Mouse (Mus musculus): Measurements from ENCODE around the gene Prkar2a. TPM values are rescaled to one million over a fixed set of nuclear protein-coding genes. Genes with fewer than 3 reads are reported as not detected.

Gene Prkar2a
- total RNA-seq, 1 experiment from 2014 or later = 21.9 TPM

DNA sequence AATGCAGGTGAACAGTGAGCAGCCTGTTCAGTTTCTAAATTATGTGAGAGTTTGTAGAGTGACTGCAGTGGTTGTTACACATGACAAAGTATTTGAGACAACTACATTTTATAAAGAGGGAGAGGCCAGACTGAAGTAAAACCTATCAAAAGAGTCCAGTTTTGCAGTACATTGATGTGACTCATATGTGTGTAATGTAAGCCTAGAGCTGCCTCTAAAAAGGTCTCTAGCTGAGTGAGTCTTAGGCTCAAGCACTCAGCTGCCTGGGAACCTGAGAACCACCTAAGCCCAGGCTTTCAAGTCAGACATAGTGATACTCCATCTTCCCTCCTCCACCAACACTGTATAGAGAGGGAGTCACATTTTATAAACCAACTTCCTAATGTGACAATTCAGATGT is 45.5 kb downstream of the Prkar2a start:
- no peak for ATAC-seq (replicated peaks in 1 of 2; ENCODE audit: insufficient read depth in 1 of 2, low FRiP score in 2 of 2, low TSS enrichment in 1 of 2, low read depth in 1 of 2, poor library complexity in 2 of 2, severe bottlenecking in 2 of 2)

- ATAC-seq (replicated peaks in 1 of 2; ENCODE audit: insufficient read depth in 1 of 2, low FRiP score in 2 of 2, low TSS enrichment in 1 of 2, low read depth in 1 of 2, poor library complexity in 2 of 2, severe bottlenecking in 2 of 2) = no peak
Observed at GRCm38 (mm10) chr9:108739239-108739638, 50.1 kb downstream of the Prkar2a start.

- ATAC-seq (replicated peaks in 1 of 2; ENCODE audit: insufficient read depth in 1 of 2, low FRiP score in 2 of 2, low TSS enrichment in 1 of 2, low read depth in 1 of 2, poor library complexity in 2 of 2, severe bottlenecking in 2 of 2) = no peak
Observed at GRCm38 (mm10) chr9:108740062-108740461, 50.9 kb downstream of the Prkar2a start.

- no peak for ATAC-seq (replicated peaks in 1 of 2; ENCODE audit: insufficient read depth in 1 of 2, low FRiP score in 2 of 2, low TSS enrichment in 1 of 2, low read depth in 1 of 2, poor library complexity in 2 of 2, severe bottlenecking in 2 of 2)
Observed at GRCm38 (mm10) chr9:108742048-108742447, 52.9 kb downstream of the Prkar2a start.

- ATAC-seq (replicated peaks in 1 of 2; ENCODE audit: insufficient read depth in 1 of 2, low FRiP score in 2 of 2, low TSS enrichment in 1 of 2, low read depth in 1 of 2, poor library complexity in 2 of 2, severe bottlenecking in 2 of 2) = no peak
Observed at GRCm38 (mm10) chr9:108746876-108747499, 57.9 kb downstream of the Prkar2a start.

GRCm38 (mm10) chr9:108747694-108748093 is 58.6 kb downstream of the Prkar2a start:
- ATAC-seq (replicated peaks in 1 of 2; ENCODE audit: insufficient read depth in 1 of 2, low FRiP score in 2 of 2, low TSS enrichment in 1 of 2, low read depth in 1 of 2, poor library complexity in 2 of 2, severe bottlenecking in 2 of 2) = no peak

DNA sequence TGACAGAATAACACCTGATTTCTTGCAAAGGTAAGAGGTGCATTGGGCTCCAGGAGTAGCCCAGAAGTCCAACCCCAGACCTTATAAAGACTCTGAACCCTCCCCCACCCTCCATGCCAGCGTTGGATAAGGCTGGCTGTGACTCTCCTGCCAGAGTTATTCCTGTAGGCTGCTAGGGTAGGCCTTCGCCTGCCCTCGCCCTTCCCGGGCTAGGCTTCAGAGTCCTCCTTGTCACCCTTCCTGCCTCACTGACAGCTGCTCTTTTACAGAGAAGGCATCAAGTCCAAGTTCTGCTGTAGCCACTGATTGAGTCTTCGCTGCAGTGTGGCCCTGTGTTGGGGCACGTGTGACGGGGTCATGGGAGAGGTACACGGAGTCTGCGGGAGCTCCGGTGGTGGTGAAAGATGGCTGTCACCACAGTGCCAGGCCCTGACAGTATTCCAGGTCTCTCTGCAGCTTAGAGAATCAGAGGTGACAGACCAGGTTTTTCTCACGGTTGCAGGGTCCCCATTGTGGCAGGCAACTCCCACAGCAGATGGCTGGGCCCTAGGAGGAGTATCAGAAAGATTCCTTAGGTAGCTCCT is 59.6 kb downstream of the Prkar2a start:
- ATAC-seq (replicated peaks in 1 of 2; ENCODE audit: insufficient read depth in 1 of 2, low FRiP score in 2 of 2, low TSS enrichment in 1 of 2, low read depth in 1 of 2, poor library complexity in 2 of 2, severe bottlenecking in 2 of 2) = no peak

GRCm38 (mm10) chr9:108750616-108751015 is 61.5 kb downstream of the Prkar2a start:
- ATAC-seq (replicated peaks in 1 of 2; ENCODE audit: insufficient read depth in 1 of 2, low FRiP score in 2 of 2, low TSS enrichment in 1 of 2, low read depth in 1 of 2, poor library complexity in 2 of 2, severe bottlenecking in 2 of 2) = no peak

GRCm38 (mm10) chr9:108752142-108752920 is 63.2 kb downstream of the Prkar2a start:
- no peak for ATAC-seq (replicated peaks in 1 of 2; ENCODE audit: insufficient read depth in 1 of 2, low FRiP score in 2 of 2, low TSS enrichment in 1 of 2, low read depth in 1 of 2, poor library complexity in 2 of 2, severe bottlenecking in 2 of 2)

DNA sequence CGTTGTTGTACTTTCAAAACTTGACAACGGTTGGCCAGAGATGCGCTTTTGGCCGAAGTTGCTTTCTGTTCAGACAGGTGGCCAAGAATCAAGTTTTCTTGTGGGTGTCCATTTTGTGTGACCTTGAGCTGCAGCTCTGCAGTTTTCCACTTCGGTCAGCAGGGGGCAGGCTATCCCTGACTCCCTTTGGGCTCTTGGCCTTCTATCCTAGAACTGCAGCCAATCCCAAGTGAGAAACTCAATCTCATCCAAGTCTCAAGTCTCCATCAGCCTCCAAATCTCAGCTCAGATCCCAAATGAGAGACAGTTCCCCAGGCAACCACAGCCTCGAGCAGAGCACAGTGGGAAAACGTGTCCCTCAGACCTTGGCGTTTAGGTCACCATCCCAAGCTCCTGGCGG is 64.2 kb downstream of the Prkar2a start:
- 0 out of 4 replicates have a peak, but pooled peaks of 1 of the 2 experiments have one; percentile 45 for ATAC-seq (replicated peaks in 1 of 2; ENCODE audit: insufficient read depth in 1 of 2, low FRiP score in 2 of 2, low TSS enrichment in 1 of 2, low read depth in 1 of 2, poor library complexity in 2 of 2, severe bottlenecking in 2 of 2)

DNA sequence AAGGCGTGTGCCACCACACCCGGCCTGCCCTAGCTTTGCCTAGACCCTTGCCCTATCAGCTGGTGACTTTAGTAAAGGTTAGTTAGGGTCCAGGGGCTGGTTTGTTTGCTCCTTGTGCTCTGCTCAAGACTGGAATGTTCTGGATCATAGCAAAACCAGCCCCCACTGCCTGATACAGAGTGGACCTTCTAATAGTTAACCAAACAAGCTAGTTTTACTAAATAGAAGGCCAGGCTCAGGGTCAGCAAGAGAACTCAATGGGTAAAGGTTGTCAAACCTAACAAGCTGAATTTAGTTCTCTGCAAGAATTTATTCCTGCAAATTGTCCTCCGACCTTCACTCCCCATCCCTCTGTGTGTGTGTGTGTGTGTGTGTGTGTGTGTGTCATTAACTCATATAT is 64.9 kb downstream of the Prkar2a start:
- ATAC-seq (replicated peaks in 1 of 2; ENCODE audit: insufficient read depth in 1 of 2, low FRiP score in 2 of 2, low TSS enrichment in 1 of 2, low read depth in 1 of 2, poor library complexity in 2 of 2, severe bottlenecking in 2 of 2) = no peak

DNA sequence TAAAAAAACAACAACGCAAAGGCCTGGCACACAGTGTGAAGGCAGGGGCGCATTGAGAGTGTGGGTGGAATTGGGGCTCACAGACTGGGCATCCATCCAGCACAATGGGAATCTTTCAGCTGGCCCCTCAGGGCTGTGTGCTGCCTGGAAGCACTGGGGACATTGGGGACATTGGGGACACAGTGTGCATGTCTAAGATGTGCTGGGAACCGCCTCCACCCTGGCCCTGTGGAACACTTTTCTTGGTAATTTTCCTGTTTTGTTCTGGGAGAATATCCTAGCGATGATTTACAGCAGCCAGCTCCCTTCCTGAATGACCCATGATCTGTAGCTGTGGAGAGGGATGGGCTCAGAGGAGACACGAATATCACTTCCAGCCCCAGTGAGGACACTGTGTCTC is 65.3 kb downstream of the Prkar2a start:
- ATAC-seq (replicated peaks in 1 of 2; ENCODE audit: insufficient read depth in 1 of 2, low FRiP score in 2 of 2, low TSS enrichment in 1 of 2, low read depth in 1 of 2, poor library complexity in 2 of 2, severe bottlenecking in 2 of 2) = no peak

DNA sequence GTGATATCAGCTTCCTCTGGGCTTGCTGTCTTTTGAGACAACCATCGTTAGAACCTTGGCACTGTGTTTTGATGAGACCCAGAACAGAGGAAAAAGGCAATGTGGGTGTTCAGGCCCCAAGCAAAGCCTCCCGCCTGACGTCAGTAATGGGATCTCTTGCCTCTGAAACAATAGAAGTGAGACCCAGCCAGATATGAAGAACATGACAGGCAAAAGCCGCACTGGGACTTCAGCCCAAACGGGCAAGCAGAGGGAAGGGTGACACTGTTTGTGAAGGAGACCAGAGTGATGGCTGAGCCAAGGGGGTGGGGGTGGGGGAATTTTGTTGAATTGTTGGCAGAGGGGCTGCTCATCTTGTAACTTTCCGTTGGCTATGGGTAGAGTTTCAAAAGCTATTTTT is 68.3 kb downstream of the Prkar2a start:
- no peak for ATAC-seq (replicated peaks in 1 of 2; ENCODE audit: insufficient read depth in 1 of 2, low FRiP score in 2 of 2, low TSS enrichment in 1 of 2, low read depth in 1 of 2, poor library complexity in 2 of 2, severe bottlenecking in 2 of 2)

- no peak for ATAC-seq (replicated peaks in 1 of 2; ENCODE audit: insufficient read depth in 1 of 2, low FRiP score in 2 of 2, low TSS enrichment in 1 of 2, low read depth in 1 of 2, poor library complexity in 2 of 2, severe bottlenecking in 2 of 2)
Observed at GRCm38 (mm10) chr9:108759121-108759520, 70.0 kb downstream of the Prkar2a start.

DNA sequence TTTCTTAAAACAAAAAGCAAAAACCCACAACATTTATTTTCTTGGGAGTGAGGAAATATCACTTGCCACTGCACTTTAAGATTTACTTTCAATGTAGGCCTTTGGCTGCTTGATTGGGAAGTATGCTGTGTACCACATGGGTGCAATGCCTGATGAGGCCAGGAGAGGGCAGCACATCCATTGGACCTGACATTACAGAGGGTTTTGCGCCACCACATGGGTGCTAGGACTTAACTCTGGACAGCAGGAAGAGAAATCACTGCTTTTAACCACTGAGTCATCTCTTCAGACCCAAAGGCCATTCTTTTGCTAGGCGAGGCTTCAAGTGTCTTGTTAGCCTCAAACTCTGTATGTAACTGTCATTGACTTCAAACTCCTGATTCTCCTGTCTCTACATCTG is 70.7 kb downstream of the Prkar2a start:
- peak in 1 of 2 experiments; percentile 69; a peak in 1 of 4 replicates for ATAC-seq (replicated peaks in 1 of 2; ENCODE audit: insufficient read depth in 1 of 2, low FRiP score in 2 of 2, low TSS enrichment in 1 of 2, low read depth in 1 of 2, poor library complexity in 2 of 2, severe bottlenecking in 2 of 2)

GRCm38 (mm10) chr9:108761561-108761960 is 72.4 kb downstream of the Prkar2a start:
- no peak for ATAC-seq (replicated peaks in 1 of 2; ENCODE audit: insufficient read depth in 1 of 2, low FRiP score in 2 of 2, low TSS enrichment in 1 of 2, low read depth in 1 of 2, poor library complexity in 2 of 2, severe bottlenecking in 2 of 2)

DNA sequence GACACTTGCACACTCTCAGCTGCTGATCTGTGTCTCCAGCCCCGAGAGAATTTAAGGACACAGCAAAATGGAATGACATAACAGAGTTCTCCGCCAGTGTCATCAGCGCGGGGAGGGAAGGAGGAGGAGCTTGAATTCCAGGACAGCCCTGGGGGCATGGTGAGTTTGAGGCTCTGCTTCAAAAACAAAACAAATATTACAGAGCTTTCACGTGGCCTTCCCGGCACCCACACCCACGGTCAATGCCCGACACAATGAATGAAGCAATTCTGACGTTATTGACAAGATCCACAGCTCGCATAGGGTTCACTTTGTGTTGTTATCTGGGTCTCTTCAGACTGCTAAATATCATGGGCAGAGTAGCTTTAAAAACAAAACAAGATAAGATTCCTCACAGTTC is 75.9 kb downstream of the Prkar2a start:
- ATAC-seq (replicated peaks in 1 of 2; ENCODE audit: insufficient read depth in 1 of 2, low FRiP score in 2 of 2, low TSS enrichment in 1 of 2, low read depth in 1 of 2, poor library complexity in 2 of 2, severe bottlenecking in 2 of 2) = no peak

GRCm38 (mm10) chr9:108776614-108777013 is 87.5 kb downstream of the Prkar2a start:
- no peak for ATAC-seq (replicated peaks in 1 of 2; ENCODE audit: insufficient read depth in 1 of 2, low FRiP score in 2 of 2, low TSS enrichment in 1 of 2, low read depth in 1 of 2, poor library complexity in 2 of 2, severe bottlenecking in 2 of 2)
